Mouse (Mus musculus) c-Kit-positive CD71-positive TER-119-negative erythroid progenitor cells, embryonic 14.5 days (primary cell): ENCODE measurements around the gene Ribc1.

ENCODE experiments used
- DNase-seq: peaks from one replicate; pipeline ENCODE4 v3.0.0-alpha.2; 2013; ENCODE audit warnings: low read depth

Gene Ribc1

DNA sequence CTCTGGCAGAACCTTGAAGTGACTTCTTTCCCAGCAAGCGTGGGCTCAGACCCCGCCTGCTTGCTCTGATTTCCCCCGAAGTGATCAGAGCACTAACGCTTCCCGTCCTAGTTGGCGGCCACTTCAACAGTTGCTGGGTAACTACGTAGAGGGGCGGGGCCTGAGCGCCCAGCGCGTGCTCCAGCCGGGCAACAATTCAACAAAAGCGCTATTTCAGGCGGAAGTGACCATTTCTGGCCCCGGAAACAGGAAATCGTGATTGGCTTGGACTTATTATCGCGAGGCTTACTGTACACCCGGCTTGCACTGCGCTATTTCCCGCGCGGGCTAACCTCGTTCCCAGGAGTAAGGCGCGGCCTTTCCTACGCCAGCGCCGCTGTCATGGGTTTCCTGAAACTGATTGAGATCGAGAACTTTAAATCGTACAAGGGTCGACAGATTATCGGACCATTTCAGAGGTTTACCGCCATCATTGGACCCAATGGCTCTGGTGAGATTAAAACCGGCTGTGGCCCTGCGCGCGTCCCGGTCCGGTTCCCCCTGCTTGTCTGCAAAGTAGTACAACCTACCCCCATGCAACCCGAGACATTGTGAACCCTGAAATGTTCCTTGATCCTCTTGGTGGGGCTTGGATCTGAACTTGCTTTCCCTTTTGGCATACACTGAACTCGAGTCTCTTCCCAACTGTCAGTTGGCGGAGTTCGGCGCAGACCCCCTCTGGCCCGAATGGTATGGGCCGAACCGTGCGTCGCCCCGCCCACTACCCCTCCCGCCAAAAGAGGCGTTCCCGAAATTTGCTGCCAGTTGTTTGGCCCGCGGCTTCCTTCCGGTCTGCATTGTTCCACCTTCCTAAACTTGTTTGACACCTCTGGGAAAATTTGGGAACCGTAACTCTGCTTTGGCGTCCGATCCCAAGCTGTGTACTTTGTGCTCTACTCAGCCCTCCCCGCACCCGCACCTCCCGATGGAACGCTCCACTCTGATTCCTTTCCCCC is at the start of gene Ribc1, which contains the start of gene Smc1a:
TSS of gene Ribc1 (minus strand) at position 145 of the 995 bp plus-strand sequence.
TSS of gene Smc1a (plus strand) at position 278 of the 995 bp plus-strand sequence.
- DNase-seq, result peak; percentile 81

DNA sequence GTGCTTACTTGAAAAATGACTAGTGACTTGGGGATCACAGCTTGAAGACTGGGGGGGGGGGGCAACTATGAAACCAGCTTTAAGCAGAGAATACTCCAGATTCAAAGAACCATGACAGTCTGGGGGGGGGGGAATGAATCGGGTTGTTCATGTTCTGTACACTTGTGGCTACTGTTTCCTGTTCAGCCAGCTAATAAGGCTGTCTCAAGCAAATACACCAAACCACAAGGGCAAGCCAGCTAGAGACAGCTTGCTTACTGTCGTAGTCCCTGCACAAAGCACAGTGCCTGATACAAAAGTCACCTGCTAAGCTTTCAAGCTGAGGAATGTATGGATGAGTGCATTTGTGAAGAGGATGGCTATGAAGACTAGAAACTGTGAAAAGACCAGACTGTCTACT is 49.6 kb upstream of the Ribc1 start:
- no peak for DNase-seq

DNA sequence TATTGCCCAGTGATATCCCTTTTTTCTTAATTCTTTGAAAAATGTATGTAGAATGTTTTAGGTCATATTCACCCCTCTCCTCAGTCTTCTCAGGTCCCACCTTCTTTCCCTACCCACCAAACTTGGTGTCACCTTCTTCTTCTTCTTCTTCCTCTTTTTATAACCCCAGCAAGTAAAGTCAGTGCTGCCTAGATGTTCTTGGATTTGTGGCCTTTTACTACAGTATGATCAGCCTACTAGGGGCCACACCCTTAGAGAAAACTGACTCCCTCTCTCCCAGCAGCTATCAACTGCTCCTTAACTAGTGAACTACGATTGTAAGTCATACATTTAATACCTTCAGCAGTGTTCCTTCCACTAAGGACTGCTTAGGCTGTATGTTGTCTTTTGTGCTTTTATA is 38.0 kb upstream of the Ribc1 start:
- no peak for DNase-seq

DNA sequence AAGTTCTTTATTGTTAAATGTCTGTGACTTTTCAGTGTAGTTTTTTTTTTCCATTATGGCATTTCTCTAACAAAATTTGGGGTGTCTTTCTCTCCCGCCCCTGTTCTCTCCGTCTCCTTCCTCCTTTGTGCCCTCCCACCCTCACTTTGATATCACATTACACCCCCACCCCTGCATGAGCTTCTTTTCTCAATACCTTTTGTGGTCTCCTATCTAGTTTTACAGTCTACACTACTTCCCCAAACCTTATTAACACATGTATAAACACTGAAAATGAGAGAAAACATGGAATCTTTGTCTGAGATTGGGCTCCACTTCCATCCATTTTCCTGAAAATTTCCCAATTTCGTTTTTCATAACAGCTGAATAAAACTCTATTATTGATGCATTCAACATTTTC is 36.5 kb upstream of the Ribc1 start:
- no peak for DNase-seq

DNA sequence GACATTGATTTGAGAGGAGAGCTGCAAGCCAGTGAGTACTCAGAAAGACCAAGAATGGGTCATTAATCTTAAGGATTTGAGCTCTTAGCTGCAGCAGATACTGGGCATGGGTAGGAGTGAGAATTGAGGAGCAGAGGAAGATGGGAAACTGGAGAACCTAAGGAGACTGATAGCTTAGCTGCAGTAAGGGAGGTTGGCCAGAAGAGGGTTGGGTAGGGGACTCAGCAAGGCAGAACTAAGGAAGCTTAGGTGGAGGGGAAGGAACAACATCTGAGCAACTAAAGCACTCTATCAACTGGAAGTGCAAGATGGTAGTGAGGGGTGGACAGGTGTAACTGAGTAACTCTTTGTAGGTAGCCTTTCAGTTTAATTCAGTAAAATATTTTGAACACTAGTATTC is 31.1 kb upstream of the Ribc1 start:
- no peak for DNase-seq

DNA sequence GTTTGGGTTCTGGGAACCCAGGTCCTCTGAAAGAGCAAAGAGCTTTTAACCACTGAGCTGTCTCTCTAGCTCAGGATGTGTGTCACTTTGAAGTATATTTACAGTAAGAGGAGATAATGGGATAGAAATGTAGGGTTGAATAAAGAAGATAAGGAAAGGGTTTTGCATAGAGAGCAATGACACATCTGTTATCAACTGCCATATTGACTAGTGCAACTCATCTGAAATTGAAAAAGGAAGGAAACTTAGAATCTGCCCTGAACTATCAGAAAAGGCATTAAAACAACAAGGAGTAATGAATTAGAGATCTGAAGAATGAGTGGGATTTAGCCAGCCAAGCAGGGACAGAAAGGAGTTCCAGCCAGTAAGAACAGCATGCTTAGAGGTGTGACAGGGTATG is 23.8 kb upstream of the Ribc1 start:
- peak; percentile 55 for DNase-seq

DNA sequence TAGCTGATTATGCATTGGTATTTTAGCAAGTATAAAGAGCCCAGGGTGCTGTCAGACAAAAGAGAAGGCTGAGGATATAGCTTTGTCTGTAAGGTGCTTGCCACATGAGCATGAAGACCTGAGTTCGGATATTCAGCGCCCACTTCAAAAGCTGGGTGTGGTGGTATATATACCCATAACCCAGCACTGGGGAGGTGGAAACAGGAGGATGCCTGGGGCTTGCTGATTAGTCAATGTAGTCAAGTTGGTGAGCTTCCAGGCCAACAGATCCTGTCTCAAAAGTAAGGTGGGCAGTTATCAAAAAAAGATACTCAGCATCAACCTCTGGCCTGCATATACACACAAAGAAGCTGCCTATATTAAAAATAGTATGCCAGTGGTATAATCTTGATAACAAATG is 3.2 kb upstream of the Ribc1 start:
- DNase-seq, result no peak

DNA sequence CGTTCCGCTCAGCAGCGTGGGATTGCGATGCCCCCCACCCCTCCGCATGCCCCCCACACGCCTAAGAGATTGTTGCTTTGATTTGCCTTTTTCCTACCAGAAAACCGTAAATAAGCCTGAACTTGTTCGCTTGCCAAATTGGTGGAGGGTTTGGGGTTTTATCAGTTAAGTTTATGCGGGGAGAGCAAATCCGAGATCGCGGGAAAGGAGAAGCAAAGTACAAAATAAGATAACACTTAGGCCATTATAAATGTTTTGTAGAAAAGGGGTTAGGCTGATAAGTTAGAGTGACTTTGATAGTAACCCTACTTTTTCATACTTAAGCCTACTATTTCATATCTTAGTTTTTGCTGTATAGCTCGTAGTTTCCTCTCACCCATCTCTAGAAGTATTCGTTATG is 1.1 kb upstream of the Ribc1 start:
- no peak for DNase-seq

DNA sequence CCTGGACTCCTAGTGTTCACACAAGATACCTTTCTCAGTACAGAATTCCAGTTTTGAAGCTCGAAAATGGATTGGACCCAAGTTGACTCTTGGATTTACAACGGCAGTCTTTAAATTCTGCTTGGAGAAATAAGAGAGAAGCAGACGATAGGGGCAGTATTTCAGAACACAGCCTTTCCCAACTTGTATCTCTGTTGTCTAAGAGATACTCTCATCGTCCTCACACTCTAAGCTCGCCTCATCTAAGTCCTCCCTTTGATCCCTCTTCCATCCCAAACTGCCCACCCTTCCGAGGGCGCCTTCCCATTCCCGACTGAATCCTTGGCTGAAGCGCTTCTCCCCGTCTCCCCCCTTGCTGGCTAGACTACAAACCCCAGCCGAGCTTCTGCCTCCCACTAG is 344 bp downstream of the Ribc1 start:
- DNase-seq, result no peak

DNA sequence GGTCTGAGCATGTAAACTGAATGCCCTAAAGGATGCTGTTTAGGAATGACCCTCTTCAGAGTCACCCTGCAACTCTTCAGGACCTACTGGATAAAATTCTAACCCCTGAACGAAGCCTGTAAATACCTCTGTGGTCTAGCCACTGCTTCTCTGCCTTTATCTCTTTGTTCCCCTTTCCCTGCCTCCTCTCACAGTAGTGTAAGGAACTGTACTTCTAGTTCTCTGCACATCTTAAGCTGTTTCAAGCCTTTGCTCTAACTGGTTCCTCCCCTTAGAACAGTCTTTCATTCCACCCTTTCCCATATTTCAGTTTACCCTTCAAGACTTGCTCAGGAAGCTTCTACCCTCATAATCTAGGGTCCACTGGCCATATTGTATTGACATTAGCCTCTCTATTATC is 8.2 kb downstream of the Ribc1 start:
- no peak for DNase-seq

DNA sequence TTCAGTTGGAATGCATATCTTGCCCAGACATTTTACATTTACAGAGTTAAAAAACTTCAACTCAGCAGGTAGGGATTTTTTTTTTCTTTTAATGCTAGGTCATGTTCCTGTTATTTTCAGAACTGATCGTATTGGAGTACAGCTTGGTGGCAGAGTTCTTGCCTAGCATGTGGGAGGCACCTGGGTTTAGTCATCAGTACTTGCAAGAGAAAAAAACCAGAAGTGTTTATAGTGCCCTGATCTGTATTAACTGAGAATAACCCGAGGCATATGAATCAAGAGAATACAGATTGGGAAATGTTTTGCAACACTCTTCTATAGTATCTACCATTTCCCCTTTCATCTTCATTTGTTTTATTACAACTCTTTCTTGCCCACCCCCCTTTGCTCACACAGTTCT is 13.2 kb downstream of the Ribc1 start:
- DNase-seq, result no peak

DNA sequence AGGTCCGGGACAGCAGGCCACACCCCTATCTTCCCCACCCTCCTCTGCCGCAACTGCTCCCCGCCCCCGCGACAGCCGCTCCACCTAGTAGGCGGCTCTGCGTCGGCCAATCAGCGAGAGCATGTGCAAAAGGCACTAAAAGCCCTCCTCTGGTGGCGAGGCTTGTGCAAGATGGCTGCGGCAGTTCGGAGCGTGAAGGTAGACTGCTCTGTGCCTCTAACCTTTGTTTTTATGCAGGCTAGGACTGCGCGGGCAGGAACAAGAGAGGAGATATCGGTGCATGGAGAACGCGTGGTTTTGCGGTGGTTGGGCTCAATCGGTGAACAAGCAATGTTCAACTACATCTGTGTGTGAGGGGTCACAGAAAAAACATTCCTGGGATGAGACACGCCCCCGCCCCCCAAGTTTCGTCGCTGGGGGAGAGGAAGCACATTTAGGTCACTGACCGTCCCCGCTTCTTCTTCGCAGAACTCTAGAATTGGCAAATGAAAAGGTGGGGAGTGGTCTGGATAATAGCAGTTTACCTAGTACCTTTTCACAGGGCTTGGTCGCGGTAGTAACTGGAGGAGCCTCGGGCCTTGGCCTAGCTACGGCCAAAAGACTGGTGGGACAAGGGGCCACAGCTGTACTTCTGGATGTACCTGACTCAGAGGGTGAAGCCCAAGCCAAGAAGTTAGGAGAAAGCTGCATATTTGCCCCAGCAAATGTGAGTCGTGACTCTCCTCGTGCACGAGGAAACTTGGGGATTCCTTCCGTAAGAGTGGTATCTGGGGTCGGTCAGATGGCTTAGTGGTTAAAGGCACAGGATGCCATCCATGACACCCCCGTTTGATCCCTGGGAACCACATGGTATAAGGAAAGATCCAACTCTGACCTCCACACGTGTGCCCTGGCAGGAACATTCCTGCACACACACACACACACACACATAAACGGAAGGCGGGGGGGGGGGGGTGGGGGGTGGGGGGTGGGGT is 14.1 kb downstream of the Ribc1 start, which contains the start of gene Hsd17b10:
TSS of gene Hsd17b10 (plus strand) at position 109 of the 974 bp plus-strand sequence.
- peak; percentile 65 for DNase-seq

DNA sequence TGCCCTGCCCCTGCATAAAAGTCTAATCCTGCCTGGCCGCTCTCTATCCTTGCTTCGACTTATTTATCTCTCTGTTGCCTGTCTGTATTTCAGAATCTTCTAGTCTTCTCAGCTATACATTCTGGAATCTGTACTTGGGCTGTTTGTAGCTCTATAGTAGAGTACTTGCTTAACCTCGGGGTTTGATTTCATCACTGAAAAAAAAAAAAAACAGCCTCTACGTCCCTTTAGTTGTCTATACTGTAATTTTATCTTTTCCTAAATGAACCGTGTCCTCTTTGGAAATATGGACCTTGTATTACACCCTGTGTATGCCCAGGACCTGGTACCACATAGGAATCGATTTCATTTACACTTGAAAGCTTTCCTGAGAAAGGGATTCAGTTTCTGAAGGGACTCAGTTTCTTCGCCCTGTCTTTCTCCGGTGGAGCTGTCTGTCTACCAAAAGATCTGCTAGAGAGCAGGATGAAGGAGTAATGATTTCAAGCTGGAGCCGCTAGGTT is 14.9 kb downstream of the Ribc1 start:
- DNase-seq, result no peak

DNA sequence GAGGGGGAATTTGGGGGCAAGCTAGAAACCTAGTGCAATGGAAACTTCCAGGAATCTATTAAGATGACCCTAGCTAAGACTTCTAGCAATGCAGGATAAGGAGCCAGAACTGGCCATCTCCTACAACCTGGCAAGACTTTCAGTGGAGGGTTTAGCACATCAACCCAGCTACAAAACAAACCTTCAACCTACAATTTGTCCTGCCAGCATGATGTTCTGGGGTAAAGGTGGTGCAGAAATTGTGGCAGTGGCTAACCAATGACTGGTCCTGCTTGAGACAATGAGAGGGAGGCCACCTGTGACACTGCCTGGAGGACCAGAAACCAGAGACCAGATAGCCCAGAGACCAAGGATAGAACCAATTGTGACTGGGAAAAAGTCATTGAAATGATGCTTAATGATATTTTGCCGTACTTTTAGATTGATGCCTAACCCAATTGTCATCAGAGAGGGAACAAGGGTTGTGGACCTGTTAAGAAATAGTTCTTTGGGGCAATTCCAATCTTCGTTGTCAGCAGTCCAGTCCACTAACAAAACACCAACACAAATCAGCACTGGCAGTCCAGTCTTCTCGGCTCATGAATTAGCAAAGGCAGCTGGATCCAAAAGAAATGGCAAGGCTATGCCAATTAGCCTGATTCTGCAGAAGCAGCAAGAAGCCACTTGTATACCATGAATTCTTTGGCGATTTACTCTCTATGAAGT is 16.9 kb downstream of the Ribc1 start:
- no peak for DNase-seq
